Mouse (Mus musculus): Measurements from ENCODE around the gene Myh6. TPM values are rescaled to one million over a fixed set of nuclear protein-coding genes. Genes with fewer than 3 reads are reported as not detected.
A peak's percentile ranks its signal among the peaks of the same experiment; 100 is the strongest.

Gene Myh6
- polyA plus RNA-seq, 1 experiment from 2014 or later = 0.69 TPM

DNA sequence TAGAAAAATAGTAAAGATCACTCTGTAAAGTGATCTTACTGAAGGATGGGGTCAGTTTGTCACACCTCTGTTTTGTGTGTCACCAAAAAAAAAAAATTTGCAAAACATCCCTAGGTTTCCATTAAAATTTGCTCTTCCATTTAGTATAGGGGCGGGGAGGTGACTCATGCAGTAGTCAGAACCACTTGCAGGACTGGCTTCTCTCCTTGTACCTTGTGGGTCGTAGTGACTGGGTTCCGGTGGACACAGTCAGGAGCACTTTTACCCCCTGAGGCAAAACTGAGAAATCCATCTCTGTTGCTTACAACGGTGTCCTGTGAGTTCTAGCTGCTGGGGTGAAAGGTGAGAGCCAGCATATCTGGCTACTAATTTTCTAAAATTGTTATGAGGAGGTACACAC lies 63.1 kb downstream of the Myh6 start:
- H3K4me1 ChIP-seq (replicated peaks) = no peaks in the 10 kb centered on the region
- ATAC-seq (ENCODE audit: low read depth) = no peak
- no peaks in the 10 kb centered on the region for H3K27me3 ChIP-seq
- H3K9me3 ChIP-seq (replicated peaks) = no peaks in the 10 kb centered on the region
- no peak overlapping the region for H3K9ac ChIP-seq
- DNase-seq = no peak
- no peak overlapping the region for H3K4me3 ChIP-seq (replicated peaks)
- H3K36me3 ChIP-seq = peaks cover 3% of the 10 kb centered on the region
- H3K4me2 ChIP-seq = no peak overlapping the region
- no peak overlapping the region for H3K27ac ChIP-seq
- 70% methylated on average over 4 of the region's 4 CpGs for WGBS (ENCODE audit: insufficient replicate concordance)

DNA sequence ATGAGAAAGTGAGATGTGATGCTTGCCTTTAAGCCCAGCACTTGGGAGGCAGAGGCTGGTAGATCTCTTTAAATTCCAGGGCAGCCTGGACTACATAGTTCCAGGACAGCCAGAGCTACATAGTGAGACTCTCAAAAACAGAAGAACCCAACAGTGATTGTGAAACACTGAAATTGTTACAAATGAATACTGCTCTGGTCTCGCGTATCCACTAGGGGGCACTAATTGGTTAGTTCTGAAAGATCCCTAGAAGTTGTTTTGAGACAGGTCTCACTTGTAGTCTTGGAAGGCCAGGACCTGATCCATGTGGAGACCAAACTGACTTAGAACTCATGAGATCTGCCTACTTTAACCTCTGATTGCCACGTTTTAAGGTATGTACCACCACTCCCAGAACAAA lies 66.3 kb downstream of the Myh6 start:
- H3K36me3 ChIP-seq = peaks cover 35% of the 10 kb centered on the region
- ATAC-seq (ENCODE audit: low read depth) (peak; percentile 47), DNase-seq (peak; percentile 27)
- no peaks in the 10 kb centered on the region for H3K9me3 ChIP-seq (replicated peaks)
- H3K4me2 ChIP-seq = no peak overlapping the region
- WGBS (ENCODE audit: insufficient replicate concordance) = 2% methylated on average over 3 of the region's 3 CpGs
- H3K9ac ChIP-seq = no peak overlapping the region
- H3K4me3 ChIP-seq (replicated peaks) = no peak overlapping the region
- H3K27me3 ChIP-seq = no peaks in the 10 kb centered on the region
- peaks cover 22% of the 10 kb centered on the region for H3K4me1 ChIP-seq (replicated peaks)
- no peak overlapping the region for H3K27ac ChIP-seq

DNA sequence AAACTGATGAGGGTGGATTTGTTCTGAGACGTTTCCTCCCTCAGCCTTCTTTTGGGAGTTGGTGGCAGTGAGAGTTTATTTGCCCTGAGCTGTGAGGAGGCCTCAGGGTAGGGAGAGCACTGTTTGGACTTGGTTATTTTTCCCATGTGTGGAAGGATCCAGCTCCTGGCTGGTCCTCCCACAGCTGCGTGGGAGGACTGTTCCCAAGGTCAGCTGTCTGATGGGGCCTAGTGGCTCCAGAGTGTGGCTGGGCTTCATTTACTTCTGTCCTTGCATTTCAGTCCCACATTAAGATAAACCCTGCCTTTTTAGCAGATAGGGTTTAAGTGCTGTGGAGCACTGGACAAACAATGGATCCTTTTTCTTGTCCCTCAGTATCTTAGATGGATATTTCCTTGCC lies 69.3 kb downstream of the Myh6 start:
- Histone ChIP-seq H3K9me3 (replicated peaks) (no peaks in the 10 kb centered on the region), H3K27me3 (no peaks in the 10 kb centered on the region), H3K9ac (no peak overlapping the region), H3K27ac (no peak overlapping the region), H3K4me2 (no peak overlapping the region), H3K4me3 (replicated peaks) (no peak overlapping the region), H3K36me3 (peaks cover 36% of the 10 kb centered on the region), H3K4me1 (replicated peaks) (peaks cover 39% of the 10 kb centered on the region)
- DNase-seq (no peak), ATAC-seq (ENCODE audit: low read depth) (no peak)
- WGBS (ENCODE audit: insufficient replicate concordance) = 68% methylated on average over 2 of the region's 2 CpGs

DNA sequence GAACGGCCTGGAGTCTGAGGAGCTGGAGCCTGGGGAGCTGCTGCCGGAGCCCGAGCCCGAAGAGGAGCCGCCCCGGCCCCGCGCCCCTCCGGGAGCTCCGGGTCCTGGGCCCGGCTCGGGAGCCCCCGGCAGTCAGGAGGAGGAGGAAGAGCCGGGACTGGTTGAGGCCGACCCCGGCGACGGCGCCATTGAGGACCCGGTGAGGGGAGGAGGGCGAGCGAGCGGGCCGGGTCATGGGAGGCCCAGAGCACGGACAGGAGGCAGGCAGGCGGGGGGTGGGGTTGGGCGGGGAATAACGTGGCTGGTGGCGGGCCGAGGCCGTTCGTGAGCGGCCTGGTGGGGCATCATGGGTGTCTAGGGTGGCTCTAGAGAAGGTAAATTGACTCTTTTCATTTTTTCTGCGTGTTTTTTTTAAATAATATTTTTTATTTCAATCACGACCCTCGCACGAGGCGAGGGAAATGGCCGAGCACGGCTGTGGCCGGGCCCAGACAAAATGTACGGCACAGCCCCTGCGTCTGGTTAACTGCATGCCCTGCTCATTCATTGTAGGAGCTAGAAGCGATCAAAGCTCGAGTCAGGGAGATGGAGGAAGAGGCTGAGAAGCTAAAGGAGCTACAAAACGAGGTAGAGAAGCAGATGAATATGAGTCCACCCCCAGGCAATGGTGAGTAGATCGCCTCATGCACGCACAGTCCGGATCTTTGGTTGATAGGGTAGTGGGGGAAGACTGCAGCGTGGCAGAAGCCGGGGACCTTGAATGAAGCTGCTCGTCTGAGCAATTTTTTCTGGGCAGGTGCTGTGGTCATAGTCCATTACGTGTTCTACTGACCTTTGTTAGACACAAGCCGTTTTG lies 72.2 kb downstream of the Myh6 start:
- ATAC-seq (ENCODE audit: low read depth) (peak; percentile 47), DNase-seq (peak; percentile 55)
- peak overlapping the region; percentile 97 for H3K9ac ChIP-seq
- H3K9me3 ChIP-seq (replicated peaks) = no peaks in the 10 kb centered on the region
- under 1% methylated on average over 45 of the region's 54 CpGs for WGBS (ENCODE audit: insufficient replicate concordance)
- no peaks in the 10 kb centered on the region for H3K27me3 ChIP-seq
- peaks cover 45% of the 10 kb centered on the region for H3K4me1 ChIP-seq (replicated peaks)
- H3K36me3 ChIP-seq = peaks cover 36% of the 10 kb centered on the region
- H3K4me2 ChIP-seq = peak overlapping the region; percentile 91
- peak overlapping the region; percentile 86 for H3K27ac ChIP-seq
- H3K4me3 ChIP-seq (replicated peaks) = peak overlapping the region; percentile 90

DNA sequence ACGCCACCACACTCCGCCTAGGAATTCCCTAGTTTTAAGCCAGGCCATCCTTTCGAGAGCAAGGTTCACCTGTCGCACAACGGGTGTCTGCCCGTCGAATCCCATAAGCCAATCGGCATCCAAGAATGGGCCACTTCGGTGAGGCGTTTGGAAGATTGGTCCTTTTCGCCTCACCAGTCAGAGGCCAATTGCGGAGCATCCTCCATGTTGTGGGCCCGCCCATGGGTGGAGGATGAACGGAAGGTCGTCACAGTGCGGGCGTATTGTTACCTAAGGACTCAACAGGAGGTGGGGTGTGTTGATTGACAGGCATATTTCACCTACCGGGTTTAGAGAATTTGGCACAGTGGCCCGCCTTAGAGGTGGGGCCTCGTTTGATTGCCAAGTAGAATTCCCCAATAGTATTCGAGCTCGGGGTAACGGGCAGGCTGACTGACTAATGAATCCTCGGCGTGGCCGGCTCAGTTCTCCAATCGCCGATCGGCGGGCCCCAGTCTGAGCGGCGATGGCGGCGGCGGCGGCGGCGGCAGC lies 73.0 kb downstream of the Myh6 start:
- Histone ChIP-seq H3K27me3 (no peaks in the 10 kb centered on the region), H3K4me3 (replicated peaks) (peak overlapping the region; percentile 90), H3K4me2 (peak overlapping the region; percentile 91), H3K36me3 (peaks cover 33% of the 10 kb centered on the region), H3K4me1 (replicated peaks) (peaks cover 45% of the 10 kb centered on the region), H3K27ac (peak overlapping the region; percentile 87), H3K9me3 (replicated peaks) (no peaks in the 10 kb centered on the region), H3K9ac (peak overlapping the region; percentile 97)
- DNase-seq (peak; percentile 98), ATAC-seq (ENCODE audit: low read depth) (peak; percentile 97)
- WGBS (ENCODE audit: insufficient replicate concordance) = 1% methylated on average over 38 of the region's 38 CpGs

DNA sequence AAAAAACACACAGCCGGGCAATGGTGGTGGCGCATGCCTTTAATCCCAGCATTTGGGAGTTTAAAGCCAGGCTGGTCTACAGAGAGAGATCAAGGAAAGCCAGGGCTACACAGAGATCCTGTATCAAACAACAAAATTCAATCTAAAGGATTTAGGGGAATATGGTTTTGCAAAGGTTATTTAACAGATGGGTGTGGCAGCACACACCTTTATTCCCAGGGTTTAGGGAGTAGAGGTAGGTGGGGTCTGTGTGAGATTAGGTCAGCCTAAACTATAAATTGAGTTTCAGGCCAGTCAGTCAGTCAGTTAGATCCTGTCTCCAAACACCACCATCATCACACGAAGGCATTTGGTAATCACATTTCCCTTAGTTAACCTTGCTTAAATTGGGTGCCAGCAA lies 74.5 kb downstream of the Myh6 start, which contains the start of gene Pabpn1:
Gene Pabpn1, plus strand, starts transcription at position 301 of the 400 bp plus-strand sequence.
- Histone ChIP-seq H3K9ac (peak within 1 kb of the TSS; percentile 66), H3K4me2 (peak within 1 kb of the TSS; percentile 72)
- ATAC-seq (ENCODE audit: low read depth) = no peak

More for the DNA sequence above, 74.5 kb downstream of the Myh6 start, which contains the start of gene Pabpn1:
- WGBS (ENCODE audit: insufficient replicate concordance) = 82% methylated on average over 3 of the region's 3 CpGs
- no peak for DNase-seq
- peak within 1 kb of the TSS; percentile 60 for H3K4me3 ChIP-seq (replicated peaks)
- peak within 1 kb of the TSS; percentile 87 for H3K27ac ChIP-seq
- H3K9me3 ChIP-seq (replicated peaks) = no peaks in the 10 kb centered on the region
- H3K4me1 ChIP-seq (replicated peaks) = peaks cover 38% of the 10 kb centered on the region
- H3K36me3 ChIP-seq = peaks cover 19% of the 10 kb centered on the region
- no peaks in the 10 kb centered on the region for H3K27me3 ChIP-seq

MicroRNA genes within 50 kb of the gene (microRNA counts, 519-probe panel; counts per million panel counts)
- microRNA mmu-miR-208a (2,032 counts per million, percentile 6 among the panel's probes with 10 or more counts), microRNA mmu-miR-208b (114 counts per million)

Small RNAs within 50 kb of the gene (microRNA-seq; reads per million reads assigned to microRNA genes)
- 23.8 reads per million, percentile 35 among the genes with 10 or more reads in this experiment for gene Mir208a
- 96.1 reads per million, percentile 50 among the genes with 10 or more reads in this experiment for gene Mir208b

Other genes with a start within 250 kb of the Myh6 start
- gene Slc7a8, start 185.0 kb downstream of the Myh6 start, polyA plus RNA-seq (2015; fragmentation: Nextera tagmentation; extraction: Ambion mirVana) = 2.1 and 3.6 TPM in 2 replicates
- not detected in 2 replicates for gene Rnf212b, start 152.8 kb downstream of the Myh6 start, polyA plus RNA-seq (2015; fragmentation: Nextera tagmentation; extraction: Ambion mirVana)
- gene Homez, start 96.0 kb downstream of the Myh6 start, polyA plus RNA-seq (2015; fragmentation: Nextera tagmentation; extraction: Ambion mirVana) = 2.2 TPM in 2 replicates
- gene Ppp1r3e, start 89.4 kb downstream of the Myh6 start, polyA plus RNA-seq (2015; fragmentation: Nextera tagmentation; extraction: Ambion mirVana) = 0.41 and 0.50 TPM in 2 replicates
- gene Bcl2l2, start 83.5 kb downstream of the Myh6 start, polyA plus RNA-seq (2015; fragmentation: Nextera tagmentation; extraction: Ambion mirVana) = 0.57 and 0.62 TPM in 2 replicates
- 0.09 TPM in 1 of 2 replicates, not detected in the other for gene Gm20521, start 83.5 kb downstream of the Myh6 start, polyA plus RNA-seq (2015; fragmentation: Nextera tagmentation; extraction: Ambion mirVana)
- 53.9 and 59.1 TPM in 2 replicates for gene Pabpn1, start 74.4 kb downstream of the Myh6 start, polyA plus RNA-seq (2015; fragmentation: Nextera tagmentation; extraction: Ambion mirVana)
- gene Slc22a17, start 53.8 kb downstream of the Myh6 start, polyA plus RNA-seq (2015; fragmentation: Nextera tagmentation; extraction: Ambion mirVana) = 2.0 and 2.1 TPM in 2 replicates
- gene Efs, start 40.8 kb downstream of the Myh6 start, polyA plus RNA-seq (2015; fragmentation: Nextera tagmentation; extraction: Ambion mirVana) = 0.71 TPM in 2 replicates
- gene Il25, start 34.2 kb downstream of the Myh6 start, polyA plus RNA-seq (2015; fragmentation: Nextera tagmentation; extraction: Ambion mirVana) = not detected in 2 replicates
- 0.20 TPM in 1 of 2 replicates, not detected in the other for gene Cmtm5, start 30.7 kb downstream of the Myh6 start, polyA plus RNA-seq (2015; fragmentation: Nextera tagmentation; extraction: Ambion mirVana)
- not detected in 2 replicates for gene Gm17428, start 10.0 kb upstream of the Myh6 start, polyA plus RNA-seq (2015; fragmentation: Nextera tagmentation; extraction: Ambion mirVana)
- 0.98 and 6.2 TPM in 2 replicates for gene Myh7, start 27.7 kb upstream of the Myh6 start, polyA plus RNA-seq (2015; fragmentation: Nextera tagmentation; extraction: Ambion mirVana)
- gene Ngdn, start 48.5 kb upstream of the Myh6 start, polyA plus RNA-seq (2015; fragmentation: Nextera tagmentation; extraction: Ambion mirVana) = 55.5 and 61.8 TPM in 2 replicates
- gene Zfhx2, start 125.4 kb upstream of the Myh6 start, polyA plus RNA-seq (2015; fragmentation: Nextera tagmentation; extraction: Ambion mirVana) = 1.1 and 1.2 TPM in 2 replicates
- gene Thtpa, start 127.9 kb upstream of the Myh6 start, polyA plus RNA-seq (2015; fragmentation: Nextera tagmentation; extraction: Ambion mirVana) = 5.5 TPM in 2 replicates
- 26.1 and 27.6 TPM in 2 replicates for gene Ap1g2, start 139.7 kb upstream of the Myh6 start, polyA plus RNA-seq (2015; fragmentation: Nextera tagmentation; extraction: Ambion mirVana)
- gene Jph4, start 150.0 kb upstream of the Myh6 start, polyA plus RNA-seq (2015; fragmentation: Nextera tagmentation; extraction: Ambion mirVana) = 0.06 and 0.07 TPM in 2 replicates

All from liver, embryonic 13.5 days (tissue).